Mouse (Mus musculus) liver, adult 2 months (tissue): ENCODE measurements around the gene Capn13.

ENCODE experiments used
- CTCF ChIP-seq: fragments of 200-500 bp; IDR thresholded peaks from 2 replicates; pipeline ENCODE4 v1.5.1; 2011; ENCODE audit warnings: low read depth, low read length, control low read depth
- POLR2A ChIP-seq: fragments of 200-500 bp; IDR thresholded peaks from 2 replicates; pipeline ENCODE4 v1.6.1; 2011; ENCODE audit warnings: low read length, control low read depth; ENCODE audit not compliant: insufficient read depth; ENCODE audit errors: extremely low read depth

DNA sequence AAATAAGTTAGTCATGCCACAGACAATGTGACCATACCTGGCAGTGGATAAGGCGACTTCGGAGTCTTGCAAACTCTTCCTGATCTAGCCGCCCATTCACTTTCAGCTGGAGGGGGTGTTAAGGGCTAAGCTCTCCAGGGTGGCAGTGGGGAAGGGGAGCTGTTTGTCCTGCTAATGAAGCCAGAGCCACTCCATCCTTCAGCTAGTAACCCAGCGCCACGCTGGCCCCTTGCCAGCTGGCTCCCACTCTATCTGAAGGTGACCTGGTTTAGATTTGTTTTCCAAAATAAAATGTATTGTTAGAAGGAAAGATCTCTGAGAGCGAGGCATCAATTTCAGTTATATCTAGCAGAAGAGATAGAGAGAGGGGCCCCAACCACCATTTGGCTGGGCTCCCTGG, 75.9 kb downstream of the Capn13 start:
- TF ChIP-seq POLR2A = no peak
- TF ChIP-seq CTCF = no peak
